Mouse (Mus musculus) G1E (cell line): ENCODE results near the gene Ubap2.

ENCODE experiments used
- CTCF ChIP-seq: IDR thresholded peaks from 2 replicates; pipeline ENCODE4 v1.5.1; 2012; ENCODE audit warnings: low read depth, low read length, inconsistent platforms, mixed read lengths
- POLR2AphosphoS5 ChIP-seq: IDR thresholded peaks from 2 replicates; pipeline ENCODE4 v1.6.1; 2012; ENCODE audit warnings: low read depth, low read length, inconsistent platforms; ENCODE audit not compliant: insufficient replicate concordance
- TAL1 ChIP-seq: conservative IDR thresholded peaks from 2 replicates; pipeline ENCODE4 v1.6.1; 2012; ENCODE audit warnings: low read depth, low read length, inconsistent platforms, mixed read lengths

GRCm38 (mm10) chr4:41295507-41295906, 20.6 kb upstream of the Ubap2 start:
- TF ChIP-seq CTCF (no peak), POLR2AphosphoS5 (no peak), TAL1 (no peak)
